Mouse (Mus musculus): Measurements from ENCODE around the gene 1810037I17Rik. TPM values are rescaled to one million over a fixed set of nuclear protein-coding genes. Genes with fewer than 3 reads are reported as not detected.

The 1810037I17Rik gene
- polyA plus RNA-seq, 1 experiment from 2014 or later, result 95.4 TPM

DNA sequence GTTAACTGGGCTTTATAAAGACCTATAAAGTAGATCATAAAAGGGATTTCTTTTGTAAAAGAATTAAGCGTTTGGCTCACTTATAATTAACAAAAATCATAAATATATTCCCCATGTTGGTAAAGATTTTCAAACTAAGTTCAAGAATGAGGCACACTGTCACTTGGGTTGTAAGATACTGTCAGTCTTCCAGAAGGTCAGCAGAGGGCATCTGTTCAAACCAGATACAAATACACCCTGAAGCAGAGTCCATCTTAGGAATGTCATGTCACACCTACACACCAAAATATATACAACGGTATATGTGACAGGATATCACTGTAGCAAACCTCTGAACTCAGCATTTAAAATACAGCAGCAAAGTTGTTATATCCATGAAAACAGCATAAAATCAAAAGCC lies 26.1 kb downstream of the 1810037I17Rik start:
- Histone ChIP-seq H3K9ac (replicated peaks) (no peak overlapping the region), H3K9me3 (no peaks in the 10 kb centered on the region), H3K4me2 (replicated peaks) (no peak overlapping the region), H3K27me3 (no peaks in the 10 kb centered on the region), H3K27ac (replicated peaks) (no peak overlapping the region), H3K4me1 (no peaks in the 10 kb centered on the region), H3K36me3 (0 out of 2 replicates have a peak, but pooled peaks cover 6% of the 10 kb centered on the region), H3K4me3 (no peak overlapping the region)
- no peak for ATAC-seq (replicated peaks)
- WGBS, result 95% methylated on average over 2 of the region's 2 CpGs

DNA sequence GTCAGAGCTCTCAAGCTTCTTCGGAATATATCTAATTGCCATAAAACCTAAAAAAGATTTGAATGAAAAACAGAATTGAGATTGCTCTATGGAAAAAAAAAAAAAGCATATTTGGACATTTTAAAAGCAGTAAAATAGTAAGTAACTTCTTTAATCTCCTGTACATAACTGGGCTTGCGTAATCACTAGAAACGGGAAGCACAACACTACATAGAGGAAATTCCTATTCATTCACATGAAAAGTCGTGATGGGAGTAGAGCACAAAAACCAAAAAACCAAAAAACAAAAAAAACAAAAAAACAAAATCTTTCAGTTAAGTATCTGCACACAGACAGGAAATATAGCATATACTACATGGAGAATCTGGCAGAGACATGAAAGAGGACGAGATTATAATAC lies 40.3 kb downstream of the 1810037I17Rik start:
- 88% methylated on average over 5 of the region's 5 CpGs for WGBS
- no peaks in the 10 kb centered on the region for H3K36me3 ChIP-seq

DNA sequence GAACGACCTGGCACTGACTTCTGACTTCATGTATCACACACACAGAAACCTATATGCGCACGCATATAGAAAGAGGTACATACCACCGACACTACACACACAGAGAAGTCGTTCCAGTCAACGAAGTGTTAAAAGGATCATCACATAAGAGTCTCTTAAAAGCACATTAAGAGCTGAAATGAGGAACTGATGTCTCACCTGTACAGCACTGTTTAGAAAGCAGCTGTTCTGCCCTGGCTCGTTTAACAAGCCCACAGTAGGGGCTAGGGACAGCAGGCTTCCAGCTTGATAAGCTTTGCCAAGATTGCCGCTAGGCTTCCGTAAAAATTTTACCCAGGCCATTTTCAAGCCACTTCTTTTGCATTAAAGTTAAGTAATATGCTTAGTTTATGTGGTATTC lies 44.4 kb downstream of the 1810037I17Rik start:
- Histone ChIP-seq H3K27ac (replicated peaks) (no peak overlapping the region), H3K36me3 (no peaks in the 10 kb centered on the region), H3K9ac (replicated peaks) (no peak overlapping the region), H3K9me3 (no peaks in the 10 kb centered on the region), H3K4me2 (replicated peaks) (no peak overlapping the region), H3K4me1 (no peaks in the 10 kb centered on the region), H3K4me3 (no peak overlapping the region), H3K27me3 (no peaks in the 10 kb centered on the region)
- no peak for ATAC-seq (replicated peaks)
- 89% methylated on average over 9 of the region's 9 CpGs for WGBS

More for the DNA sequence above, 40.3 kb downstream of the 1810037I17Rik start:
- no peak overlapping the region for H3K27ac ChIP-seq (replicated peaks)
- no peak overlapping the region for H3K9ac ChIP-seq (replicated peaks)
- H3K27me3 ChIP-seq, result no peaks in the 10 kb centered on the region
- no peaks in the 10 kb centered on the region for H3K4me1 ChIP-seq
- H3K4me2 ChIP-seq (replicated peaks), result no peak overlapping the region
- no peaks in the 10 kb centered on the region for H3K9me3 ChIP-seq
- no peak for ATAC-seq (replicated peaks)
- H3K4me3 ChIP-seq, result no peak overlapping the region

DNA sequence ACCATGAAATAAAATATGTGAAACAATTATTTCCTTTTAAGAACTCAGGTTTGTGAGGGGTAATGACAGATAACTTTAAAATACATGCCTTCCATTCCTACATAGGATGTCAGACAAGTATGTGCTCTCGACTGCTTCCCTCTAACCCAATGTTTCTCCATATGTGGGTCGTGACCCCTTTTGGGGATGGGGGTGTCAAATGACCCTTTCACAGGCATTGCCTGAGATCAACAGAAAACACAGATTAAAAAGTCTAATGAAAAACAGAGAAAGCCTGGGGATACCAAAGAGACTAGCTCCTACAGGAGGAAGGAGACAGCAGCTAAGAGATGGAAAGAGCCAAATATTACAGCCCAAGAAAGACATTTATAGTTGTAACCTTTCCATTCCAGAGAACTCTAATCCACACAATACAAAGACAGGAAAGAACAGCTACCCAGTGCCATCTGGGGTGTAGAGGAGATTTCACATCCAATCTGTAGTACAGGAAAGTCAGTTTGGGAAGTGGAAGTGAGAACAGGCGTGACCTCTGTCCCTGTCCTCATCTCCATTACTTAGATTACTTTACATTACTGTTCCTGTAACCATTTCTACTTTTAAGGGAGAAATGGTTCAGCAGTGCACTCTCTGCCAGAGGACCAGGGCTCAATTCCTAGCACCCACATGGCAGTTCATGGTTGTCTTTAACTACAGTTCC lies 48.3 kb downstream of the 1810037I17Rik start:
- no peak for ATAC-seq (replicated peaks)
- Histone ChIP-seq H3K27ac (replicated peaks) (no peak overlapping the region), H3K4me2 (replicated peaks) (no peak overlapping the region), H3K9ac (replicated peaks) (no peak overlapping the region), H3K9me3 (no peaks in the 10 kb centered on the region), H3K4me3 (no peak overlapping the region), H3K4me1 (peaks cover 10% of the 10 kb centered on the region), H3K36me3 (no peaks in the 10 kb centered on the region), H3K27me3 (no peaks in the 10 kb centered on the region)
- 80% methylated on average over 3 of the region's 3 CpGs for WGBS

DNA sequence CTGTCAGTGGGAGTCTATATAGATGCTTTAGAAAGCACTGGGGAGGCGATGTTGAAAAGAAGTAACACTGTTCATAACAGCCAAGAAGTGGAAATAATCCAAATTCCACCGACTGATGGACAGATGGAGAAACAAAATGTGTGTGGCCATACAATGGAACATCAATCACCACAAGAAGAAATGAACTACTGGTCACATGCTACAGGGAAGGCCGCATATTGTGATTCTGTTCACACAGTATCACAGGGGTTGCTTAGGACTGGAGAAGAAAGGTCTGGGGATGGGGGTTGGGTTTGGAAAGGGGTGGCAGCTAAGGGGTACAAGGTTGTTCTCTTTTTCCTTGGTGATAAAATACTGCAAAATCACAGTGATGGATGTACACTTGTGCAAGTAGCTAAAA lies 50.8 kb downstream of the 1810037I17Rik start:
- peak; percentile 70 for ATAC-seq (replicated peaks)
- H3K4me1 ChIP-seq, result peaks cover 10% of the 10 kb centered on the region
- 0 out of 2 replicates have a peak, but pooled peaks cover 2% of the 10 kb centered on the region for H3K36me3 ChIP-seq
- no peak overlapping the region for H3K27ac ChIP-seq (replicated peaks)
- H3K4me2 ChIP-seq (replicated peaks), result no peak overlapping the region
- no peaks in the 10 kb centered on the region for H3K27me3 ChIP-seq
- H3K4me3 ChIP-seq, result no peak overlapping the region
- WGBS, result 22% methylated on average over 3 of the region's 3 CpGs
- H3K9me3 ChIP-seq, result no peaks in the 10 kb centered on the region
- no peak overlapping the region for H3K9ac ChIP-seq (replicated peaks)

DNA sequence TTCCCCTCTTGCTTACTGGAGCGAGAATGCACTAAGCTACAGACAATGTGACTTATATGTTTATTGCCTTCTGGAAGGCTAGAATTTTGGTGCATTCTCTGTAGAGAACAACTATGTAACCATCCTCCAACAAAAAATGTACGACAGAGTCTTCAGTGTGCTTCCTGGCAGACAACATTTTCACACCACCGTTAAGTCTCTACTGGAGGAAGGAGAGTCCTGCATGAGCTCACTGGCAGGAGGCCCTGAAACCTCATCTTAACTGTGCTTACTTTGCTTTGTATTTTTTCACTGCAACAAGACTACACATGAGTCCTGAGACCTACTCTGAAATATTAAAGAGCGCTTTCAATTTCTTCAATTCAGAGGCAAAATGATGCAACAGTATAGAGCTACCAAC lies 51.4 kb downstream of the 1810037I17Rik start:
- no peak for ATAC-seq (replicated peaks)
- H3K4me3 ChIP-seq, result no peak overlapping the region
- H3K4me2 ChIP-seq (replicated peaks), result no peak overlapping the region
- 70% methylated on average over 4 of the region's 4 CpGs for WGBS
- H3K4me1 ChIP-seq, result peaks cover 10% of the 10 kb centered on the region
- 0 out of 2 replicates have a peak, but pooled peaks cover 2% of the 10 kb centered on the region for H3K36me3 ChIP-seq
- no peaks in the 10 kb centered on the region for H3K9me3 ChIP-seq
- no peak overlapping the region for H3K9ac ChIP-seq (replicated peaks)
- no peak overlapping the region for H3K27ac ChIP-seq (replicated peaks)
- no peaks in the 10 kb centered on the region for H3K27me3 ChIP-seq

Other genes starting within 250 kb of the 1810037I17Rik start
- 3.0 and 3.2 TPM in 2 replicates for gene Pde5a, start 195.3 kb upstream of the 1810037I17Rik start, polyA plus RNA-seq (2015; fragmentation: Nextera tagmentation; extraction: Ambion mirVana)
- not detected in 2 replicates for gene Fabp2, start 29.1 kb upstream of the 1810037I17Rik start, polyA plus RNA-seq (2015; fragmentation: Nextera tagmentation; extraction: Ambion mirVana)
- not detected in 2 replicates for gene Gm10959, start 4.8 kb upstream of the 1810037I17Rik start, polyA plus RNA-seq (2015; fragmentation: Nextera tagmentation; extraction: Ambion mirVana)
- gene Usp53, start 60.3 kb downstream of the 1810037I17Rik start, polyA plus RNA-seq (2015; fragmentation: Nextera tagmentation; extraction: Ambion mirVana), result 4.9 and 5.3 TPM in 2 replicates
- gene Myoz2, start 110.8 kb downstream of the 1810037I17Rik start, polyA plus RNA-seq (2015; fragmentation: Nextera tagmentation; extraction: Ambion mirVana), result not detected in 2 replicates